Mouse (Mus musculus) neutrophil, adult 5-6 weeks (primary cell): ENCODE measurements around the gene Ifit1bl2. TPM values are rescaled to one million over a fixed set of nuclear protein-coding genes. Genes with fewer than 3 reads are reported as not detected.
"Not testable (repeated sequence)": the region's sequence is repeated elsewhere in the genome, so short reads cannot be mapped to it uniquely, and the experiment has no call there.

Experiments
- ATAC-seq: fragments of 151-379, 151-347 bp; 2 replicates; pipeline ENCODE4 v1.8.0; 2017; ENCODE audit warnings: mild to moderate bottlenecking, moderate TSS enrichment; ENCODE audit not compliant: insufficient number of reproducible peaks, poor library complexity, low FRiP score, severe bottlenecking; ENCODE audit errors: extremely low read depth
- total RNA-seq: library from RNA; stranded (forward); fragments of 200-1000 nt; gene quantifications from 2 replicates; pipeline ENCODE4 v1.2.3, GENCODE M21; 2017

Gene Ifit1bl2
- total RNA-seq, 1 experiment from 2014 or later, result 27.7 TPM

DNA sequence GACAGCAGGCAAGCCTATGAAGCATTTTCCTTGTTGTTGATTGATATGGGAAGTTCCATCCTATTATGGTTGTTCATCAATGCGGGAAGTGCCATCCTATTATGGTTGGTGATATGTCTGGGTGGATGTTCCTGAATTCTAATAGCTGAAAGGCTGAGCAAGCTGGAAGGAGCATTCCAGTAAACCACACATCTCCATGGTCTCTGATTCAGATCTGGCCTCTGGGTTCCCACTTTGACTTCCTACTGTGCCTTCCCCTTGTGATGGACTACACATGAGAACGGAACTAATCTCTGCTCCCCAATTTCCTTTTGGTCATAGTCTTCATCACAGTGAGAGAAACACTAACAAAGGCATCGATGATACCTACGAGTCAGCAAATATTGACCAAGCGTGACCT lies 19.7 kb downstream of the Ifit1bl2 start:
- ATAC-seq, result no peak

DNA sequence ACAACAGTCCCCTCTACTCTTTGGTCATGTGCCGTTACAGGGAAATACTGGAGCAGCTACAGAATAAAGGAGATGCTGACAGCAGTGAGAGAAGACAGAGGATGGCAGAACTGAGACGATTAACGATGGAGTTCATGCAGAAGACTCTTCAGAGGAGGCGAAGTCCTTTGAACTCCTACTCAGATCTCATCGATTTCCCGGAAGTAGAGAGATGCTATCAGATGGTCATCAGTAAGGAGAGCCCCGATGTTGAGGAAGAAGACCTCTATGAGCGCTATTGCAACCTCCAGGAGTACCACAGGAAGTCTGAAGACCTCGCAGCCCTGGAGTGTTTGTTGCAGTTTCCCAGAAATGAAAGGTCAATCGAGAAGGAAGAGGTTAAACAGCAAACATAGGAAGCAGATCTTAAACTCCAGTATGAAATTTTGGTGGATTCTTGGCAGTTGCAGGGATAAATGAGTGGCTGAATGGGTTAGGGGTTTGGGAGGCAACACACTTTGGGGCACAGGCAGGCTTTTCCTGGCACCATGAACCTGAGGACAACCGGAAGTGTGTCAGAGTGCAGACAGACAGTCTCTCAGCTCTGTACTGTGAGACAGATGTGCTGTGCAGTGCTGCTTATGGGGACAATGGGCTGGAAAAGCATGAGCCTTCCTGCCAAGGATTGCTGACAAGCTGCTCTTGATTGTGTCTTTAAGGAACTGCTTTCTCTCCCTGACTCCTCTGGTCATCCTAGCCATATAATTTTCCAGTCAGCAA lies 28.1 kb downstream of the Ifit1bl2 start:
- not testable (repeated sequence) for ATAC-seq

DNA sequence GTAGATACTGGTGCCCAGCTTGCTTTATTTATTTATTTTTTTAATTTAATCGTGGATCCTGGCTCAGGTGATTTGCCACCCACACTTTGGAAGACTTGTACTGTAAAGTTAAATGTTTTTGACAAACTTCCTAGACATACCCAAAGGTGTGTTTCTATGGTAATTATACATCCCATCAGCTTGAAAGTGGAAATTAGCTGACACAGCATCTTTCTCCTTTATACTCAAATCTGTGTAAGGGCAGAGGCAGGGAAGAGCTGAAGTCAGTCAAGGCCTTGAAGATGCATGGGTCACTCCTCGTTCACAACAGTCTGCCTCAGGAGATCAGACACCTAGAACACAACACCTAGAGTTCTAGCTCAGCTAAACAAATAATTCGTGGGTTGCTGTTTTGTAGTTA lies 30.4 kb downstream of the Ifit1bl2 start:
- not testable (repeated sequence) for ATAC-seq

DNA sequence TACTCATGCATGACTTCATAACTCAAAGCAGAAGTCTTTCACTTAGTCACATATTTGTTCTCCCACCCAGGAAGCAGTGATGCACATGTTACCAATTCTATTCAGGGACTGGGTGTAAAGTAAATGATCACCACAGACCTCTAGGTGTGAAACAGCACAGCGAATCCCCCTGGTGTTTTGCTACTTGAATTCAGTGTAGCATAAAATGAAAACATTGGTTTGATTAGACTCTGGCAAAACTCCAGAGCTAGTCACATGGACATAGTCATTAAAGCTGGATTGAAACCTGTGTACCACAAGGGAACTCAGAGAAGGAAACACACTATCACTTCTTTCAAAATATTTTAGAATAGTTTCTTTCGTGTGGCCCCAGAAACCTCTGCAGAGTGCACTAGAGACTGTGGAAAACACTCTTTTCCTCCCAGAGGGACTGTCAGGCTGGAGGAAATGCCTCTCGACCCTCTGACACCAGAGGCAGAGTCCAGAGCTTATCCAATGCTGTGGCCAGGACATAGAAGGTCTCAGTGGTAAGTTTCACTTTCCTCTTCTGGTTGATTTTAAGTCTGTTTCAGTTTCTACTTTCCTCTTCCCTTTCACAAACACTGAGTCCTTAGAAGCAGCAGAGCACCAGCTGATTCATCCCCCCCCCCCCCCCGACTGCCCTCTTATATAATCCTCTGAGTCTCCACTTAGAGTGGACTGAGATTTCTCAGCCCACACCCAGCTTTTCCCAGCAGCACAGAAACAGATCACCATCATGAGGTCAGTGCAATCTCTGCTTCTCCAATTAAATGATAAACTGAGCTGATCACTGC lies 33.1 kb downstream of the Ifit1bl2 start, which contains the start of gene Ifit3b:
Gene Ifit3b (plus strand): TSS at position 734 of the 815 bp plus-strand sequence.
- peak; percentile 73 for ATAC-seq

DNA sequence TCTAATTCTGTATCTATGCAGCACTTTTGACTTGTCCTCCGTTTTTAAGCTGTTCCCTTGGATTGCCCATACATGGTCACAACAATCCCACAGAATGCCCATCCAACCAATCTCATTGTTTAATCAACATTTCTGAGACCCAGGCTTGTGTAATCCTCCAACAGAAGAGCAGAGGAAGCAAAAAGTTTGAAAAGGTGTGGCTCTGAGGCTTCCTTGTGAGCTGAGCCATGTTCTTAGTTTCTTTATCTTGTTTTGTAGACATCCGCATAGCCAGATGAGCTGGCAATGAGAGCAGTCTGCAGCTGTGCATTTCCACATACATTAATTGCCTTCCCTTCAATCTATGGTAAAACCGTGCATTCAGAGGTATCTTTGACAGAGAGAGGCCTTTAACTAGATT lies 35.1 kb downstream of the Ifit1bl2 start:
- ATAC-seq, result no peak

DNA sequence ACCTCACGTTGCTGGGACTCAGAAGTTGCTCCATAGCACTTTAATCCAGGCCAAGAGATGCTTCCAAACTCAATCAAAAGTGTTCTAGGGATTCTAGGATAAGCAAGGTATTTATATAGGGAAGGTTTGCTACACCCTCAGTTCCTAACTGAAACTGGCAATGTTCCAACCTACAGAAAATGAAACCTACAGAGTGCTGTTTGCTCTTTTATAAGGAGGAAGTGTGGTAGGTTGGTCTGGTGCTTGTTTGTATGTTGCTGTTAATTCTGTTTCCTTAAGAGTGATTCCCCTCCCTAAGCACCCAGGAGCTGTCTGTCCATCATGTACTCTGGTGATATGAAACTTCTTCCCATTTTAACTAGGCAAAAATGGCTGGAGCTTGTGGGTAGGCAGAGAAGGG lies 38.7 kb downstream of the Ifit1bl2 start, which contains the start of gene Ifit1bl1:
Gene Ifit1bl1 (minus strand): TSS at position 69 of the 400 bp plus-strand sequence.
- ATAC-seq, result peak; percentile 66

DNA sequence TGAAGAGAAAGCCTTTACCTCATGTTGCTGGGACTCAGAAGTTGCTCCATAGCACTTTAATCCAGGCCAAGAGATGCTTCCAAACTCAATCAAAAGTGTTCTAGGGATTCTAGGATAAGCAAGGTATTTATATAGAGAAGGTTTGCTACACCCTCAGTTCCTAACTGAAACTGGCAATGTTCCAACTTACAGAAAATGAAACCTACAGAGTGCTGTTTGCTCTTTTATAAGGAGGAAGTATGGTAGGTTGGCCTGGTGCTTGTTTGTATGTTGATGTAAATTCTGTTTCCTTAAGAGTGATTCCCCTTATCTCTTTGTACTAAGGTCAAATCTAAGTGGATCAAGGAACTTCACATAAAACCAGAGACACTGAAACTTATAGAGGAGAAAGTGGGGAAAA lies 41.3 kb downstream of the Ifit1bl2 start:
- peak; percentile 82 for ATAC-seq

DNA sequence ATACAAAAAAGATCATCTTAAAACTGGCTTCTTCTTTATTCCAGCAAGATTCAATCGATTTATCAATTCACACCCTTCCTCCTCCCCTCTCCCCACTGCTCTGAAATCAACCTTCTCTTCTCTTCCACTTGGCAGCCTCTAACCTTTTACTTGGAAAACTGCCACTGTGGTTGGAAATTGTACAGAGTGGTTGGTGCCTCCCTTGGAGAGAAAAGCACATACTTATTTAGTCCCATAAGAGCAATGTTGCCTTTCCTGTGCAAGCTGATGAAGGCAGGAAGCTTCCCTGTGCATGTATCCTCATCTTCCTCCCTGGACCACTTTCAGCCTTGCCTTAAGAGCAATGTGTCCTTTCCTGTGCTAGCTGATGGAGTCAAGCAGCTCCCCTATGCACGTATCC lies 42.2 kb downstream of the Ifit1bl2 start:
- no peak for ATAC-seq

DNA sequence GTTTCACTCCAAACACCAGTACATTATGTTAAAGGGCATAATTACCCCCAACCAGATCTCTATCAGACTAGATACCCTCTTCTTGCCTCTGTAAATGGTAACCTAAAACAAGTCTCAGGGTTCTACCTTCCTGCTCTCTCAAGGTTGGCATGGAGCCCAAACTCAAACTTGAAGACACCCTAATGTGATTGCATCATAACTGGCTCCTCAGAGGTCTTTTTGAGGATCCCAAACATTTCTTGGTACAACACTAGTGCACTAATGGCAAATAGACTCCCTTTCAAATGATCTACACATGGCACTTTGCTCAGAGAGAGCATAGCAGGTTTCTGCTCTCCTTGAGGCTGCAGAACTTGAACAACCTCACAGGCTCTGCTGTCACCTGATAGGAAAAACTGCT lies 43.7 kb downstream of the Ifit1bl2 start:
- ATAC-seq, result no peak

DNA sequence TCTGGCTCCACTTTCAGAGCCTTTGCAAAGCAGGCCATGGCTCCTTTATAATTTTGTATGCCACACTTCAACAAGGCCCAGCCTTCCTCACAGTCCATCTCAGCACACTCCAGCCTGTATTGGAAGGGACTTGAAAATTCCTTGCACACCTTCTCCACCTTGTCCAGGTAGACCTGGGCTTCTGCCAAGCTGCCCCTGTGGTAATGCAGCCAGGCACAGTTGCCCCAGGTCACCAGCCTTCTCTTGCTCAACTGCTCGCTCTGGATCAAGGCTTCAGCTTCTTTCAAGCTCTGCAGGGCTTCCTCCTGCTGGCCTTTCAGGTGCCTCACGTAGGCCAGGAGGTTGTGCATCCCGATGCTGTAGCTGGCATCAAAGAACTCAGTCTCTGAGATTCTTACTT lies 46.0 kb downstream of the Ifit1bl2 start:
- ATAC-seq, result not testable (repeated sequence)

DNA sequence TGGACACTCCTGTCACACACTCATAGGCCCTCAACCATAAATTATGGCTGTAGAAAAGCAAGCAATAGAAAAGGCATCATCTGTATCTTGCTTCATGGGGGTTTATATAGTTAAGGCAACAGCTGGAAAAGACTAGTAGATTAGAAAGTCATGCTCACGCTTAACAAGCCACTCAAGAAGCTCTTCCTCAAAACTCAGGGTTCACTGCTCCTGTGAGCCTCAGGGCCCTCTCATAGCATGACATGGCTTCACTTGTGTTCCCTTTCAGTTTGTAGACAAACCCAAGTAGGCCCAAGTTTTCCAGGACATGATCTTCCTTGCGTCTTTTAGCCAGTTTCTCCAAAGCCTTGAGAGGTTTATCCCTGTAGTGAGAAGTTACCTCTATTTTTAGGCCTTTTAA lies 47.1 kb downstream of the Ifit1bl2 start:
- ATAC-seq, result peak; percentile 48

DNA sequence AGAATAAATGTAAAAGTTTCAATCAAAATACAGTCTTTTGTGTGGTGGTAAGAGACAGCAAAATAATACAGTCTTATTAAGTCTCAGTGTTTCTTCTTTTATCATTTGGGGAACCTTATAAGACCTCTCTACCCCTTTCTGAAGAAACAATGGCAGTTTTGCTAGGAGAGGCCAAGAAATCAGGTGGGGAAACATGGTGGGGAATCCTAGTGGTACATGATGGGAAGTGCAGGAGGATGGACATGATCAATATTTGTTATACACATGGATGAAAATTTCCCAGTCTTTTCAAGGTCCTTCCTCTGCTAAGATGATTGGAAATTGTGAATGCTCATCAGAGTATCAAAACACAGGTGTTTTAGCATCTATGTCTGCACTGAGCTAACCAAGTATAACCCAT lies 51.6 kb downstream of the Ifit1bl2 start:
- no peak for ATAC-seq

DNA sequence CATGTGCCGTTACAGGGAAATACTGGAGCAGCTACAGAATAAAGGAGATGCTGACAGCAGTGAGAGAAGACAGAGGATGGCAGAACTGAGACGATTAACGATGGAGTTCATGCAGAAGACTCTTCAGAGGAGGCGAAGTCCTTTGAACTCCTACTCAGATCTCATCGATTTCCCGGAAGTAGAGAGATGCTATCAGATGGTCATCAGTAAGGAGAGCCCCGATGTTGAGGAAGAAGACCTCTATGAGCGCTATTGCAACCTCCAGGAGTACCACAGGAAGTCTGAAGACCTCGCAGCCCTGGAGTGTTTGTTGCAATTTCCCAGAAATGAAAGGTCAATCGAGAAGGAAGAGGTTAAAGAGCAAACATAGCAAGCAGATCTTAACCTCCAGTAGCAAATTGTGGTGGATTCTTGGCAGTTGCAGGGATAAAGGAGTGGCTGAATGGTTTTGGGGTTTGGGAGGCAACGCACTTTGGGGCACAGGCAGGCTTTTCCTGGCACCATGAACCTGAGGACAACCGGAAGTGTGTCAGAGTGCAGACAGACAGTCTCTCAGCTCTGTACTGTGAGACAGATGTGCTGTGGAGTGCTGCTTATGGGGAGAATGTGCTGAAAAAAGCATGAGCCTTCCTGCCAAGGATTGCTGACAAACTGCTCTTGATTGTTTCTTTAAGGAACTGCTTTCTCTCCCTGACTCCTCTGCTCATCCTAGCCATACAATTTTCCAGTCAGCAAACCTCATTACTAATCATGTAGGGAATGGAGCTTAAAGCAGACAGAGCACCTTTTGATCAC lies 52.4 kb downstream of the Ifit1bl2 start:
- not testable (repeated sequence) for ATAC-seq

DNA sequence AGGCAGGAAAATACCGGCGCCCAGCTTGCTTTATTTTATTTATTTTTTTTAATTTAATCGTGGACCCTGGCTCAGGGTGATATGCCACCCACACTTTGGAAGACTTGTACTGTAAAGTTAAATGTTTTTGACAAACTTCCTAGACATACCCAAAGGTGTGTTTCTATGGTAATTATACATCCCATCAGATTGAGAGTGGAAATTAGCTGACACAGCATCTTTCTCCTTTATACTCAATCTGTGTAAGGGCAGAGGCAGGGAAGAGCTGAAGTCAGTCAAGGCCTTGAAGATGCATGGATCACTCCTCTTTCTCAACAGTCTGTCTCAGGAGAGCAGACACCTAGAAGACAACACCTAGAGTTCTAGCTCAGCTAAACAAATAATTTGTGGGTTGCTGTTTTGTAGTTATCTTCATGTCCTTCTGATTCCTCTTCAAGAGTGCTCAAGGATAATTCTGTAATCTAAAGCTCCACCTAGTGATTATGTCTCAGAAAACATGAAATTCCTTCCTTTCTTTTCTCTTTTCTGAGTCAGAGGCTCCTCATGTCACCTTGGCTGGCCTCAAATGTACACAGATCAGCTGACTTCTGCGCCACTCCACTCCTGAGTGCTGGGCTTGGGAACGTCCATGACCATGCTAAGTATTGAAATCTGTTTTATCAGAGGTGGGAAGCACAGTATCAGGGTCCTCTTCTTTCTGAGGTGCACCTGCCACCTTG lies 54.6 kb downstream of the Ifit1bl2 start:
- not testable (repeated sequence) for ATAC-seq

DNA sequence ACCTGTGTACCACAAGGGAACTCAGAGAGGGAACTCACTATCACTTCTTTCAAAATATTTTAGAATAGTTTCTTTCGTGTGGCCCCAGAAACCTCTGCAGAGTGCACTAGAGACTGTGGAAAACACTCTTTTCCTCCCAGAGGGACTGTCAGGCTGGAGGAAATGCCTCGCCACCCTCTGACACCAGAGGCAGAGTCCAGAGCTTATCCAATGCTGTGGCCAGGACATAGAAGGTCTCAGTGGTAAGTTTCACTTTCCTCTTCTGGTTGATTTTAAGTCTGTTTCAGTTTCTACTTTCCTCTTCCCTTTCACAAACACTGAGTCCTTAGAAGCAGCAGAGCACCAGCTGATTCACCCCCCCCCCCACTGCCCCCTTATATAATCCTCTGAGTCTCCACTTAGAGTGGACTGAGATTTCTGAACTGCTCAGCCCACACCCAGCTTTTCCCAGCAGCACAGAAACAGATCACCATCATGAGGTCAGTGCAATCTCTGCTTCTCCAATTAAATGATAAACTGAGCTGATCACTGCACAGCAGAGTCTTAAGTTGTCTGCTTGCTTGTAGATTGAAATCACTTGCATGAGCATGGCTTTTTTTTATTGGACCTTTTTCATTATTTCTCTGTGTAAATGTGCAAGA lies 57.3 kb downstream of the Ifit1bl2 start, which contains the start of gene Ifit3:
Gene Ifit3 (plus strand): TSS at position 406 of the 641 bp plus-strand sequence.
- ATAC-seq, result peak; percentile 74

DNA sequence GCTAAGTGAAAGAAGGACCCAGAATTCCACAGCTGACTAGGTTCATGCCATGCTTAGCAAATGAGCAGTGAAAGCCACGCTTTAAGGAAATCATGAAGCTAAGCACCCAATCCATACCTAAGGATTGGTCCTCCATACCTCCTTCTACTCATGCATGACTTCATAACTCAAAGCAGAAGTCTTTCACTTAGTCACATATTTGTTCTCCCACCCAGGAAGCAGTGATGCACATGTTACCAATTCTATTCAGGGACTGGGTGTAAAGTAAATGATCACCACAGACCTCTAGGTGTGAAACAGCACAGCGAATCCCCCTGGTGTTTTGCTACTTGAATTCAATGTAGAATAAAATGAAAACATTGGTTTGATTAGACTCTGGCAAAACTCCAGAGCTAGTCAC lies 57.8 kb downstream of the Ifit1bl2 start:
- peak; percentile 62 for ATAC-seq

DNA sequence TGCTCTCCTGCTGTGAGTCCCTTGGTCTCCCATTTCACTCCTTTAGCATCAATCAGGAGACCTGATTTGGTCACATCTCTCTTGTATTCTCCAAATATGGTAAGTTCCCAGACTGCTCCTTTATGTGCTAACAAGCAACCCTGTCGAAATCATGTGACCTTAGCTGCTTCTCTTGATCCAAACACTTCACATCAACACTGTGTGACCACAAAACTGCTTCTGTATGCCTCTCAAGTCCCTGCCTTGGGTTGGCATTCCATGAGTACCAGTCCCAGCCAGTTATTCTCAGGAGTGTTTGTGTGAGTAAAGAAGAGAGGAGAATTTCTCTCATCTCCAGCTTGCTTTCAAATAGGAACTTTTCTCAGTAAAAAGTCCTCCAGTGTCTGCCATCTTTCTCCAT lies 63.4 kb downstream of the Ifit1bl2 start:
- ATAC-seq, result no peak

DNA sequence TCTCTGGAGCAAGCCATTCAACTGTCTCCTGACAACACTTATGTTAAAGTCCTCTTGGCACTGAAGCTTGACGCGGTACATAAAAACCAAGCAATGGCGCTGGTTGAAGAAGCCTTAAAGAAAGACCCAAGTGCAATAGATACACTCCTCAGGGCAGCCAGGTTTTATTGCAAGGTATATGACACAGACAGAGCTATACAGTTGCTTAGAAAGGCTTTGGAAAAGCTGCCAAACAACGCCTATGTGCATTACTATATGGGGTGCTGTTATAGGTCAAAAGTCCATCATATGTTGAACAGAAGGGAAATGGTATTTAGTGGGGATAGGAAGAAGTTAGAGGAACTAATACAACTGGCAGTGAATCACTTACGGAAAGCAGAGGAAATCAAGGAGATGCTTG lies 66.9 kb downstream of the Ifit1bl2 start:
- ATAC-seq, result no peak
